Comparison of ENCODE assay signal across 23 mouse cellular contexts in the genomic region with DNA sequence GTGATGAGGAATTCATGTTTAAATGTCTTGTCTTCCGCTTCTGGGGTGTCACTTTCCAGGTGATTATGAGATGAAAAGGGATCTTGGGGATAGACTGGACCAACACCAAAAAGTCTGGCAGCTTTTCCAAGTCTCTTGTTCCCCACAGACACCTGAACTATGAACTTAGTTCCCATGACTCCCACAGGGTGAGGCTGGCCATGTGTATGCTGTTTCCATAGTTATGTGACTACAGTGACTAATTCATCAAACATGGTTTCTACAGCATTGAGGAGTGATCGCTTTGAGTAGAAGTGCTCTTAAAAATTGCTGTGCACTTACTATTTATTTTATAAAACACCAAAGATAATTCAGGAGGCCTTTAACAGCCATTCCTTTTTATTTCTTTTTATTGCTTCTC. TPM values are rescaled to one million over a fixed set of nuclear protein-coding genes. Genes with fewer than 3 reads are reported as not detected.
DNase-seq lines count a peak whose midpoint lies in the region; ATAC-seq and TF ChIP-seq lines count a peak whose summit lies in the region.
"Had no signal": no experiment of that assay in that cellular context is flagged by ENCODE, and none has a peak within 500 bp of the region (broad histone marks: within the 10 kb centered on the region; RNA-seq: fewer than 3 reads in every experiment).

No protein-coding gene starts in this region.

- H3K27me3 ChIP-seq in lung, embryonic 16.5 days (ENCODE audit: control insufficient read depth, insufficient read depth, low read depth, low read length) = no peaks in the 10 kb centered on the region
- no peaks in the 10 kb centered on the region for H3K27me3 ChIP-seq in stomach, embryonic 14.5 days (ENCODE audit: control insufficient read depth, insufficient read depth, low read length)
- H3K27me3 ChIP-seq in midbrain, embryonic 13.5 days = no peaks in the 10 kb centered on the region
- H3K27me3 ChIP-seq: embryonic facial prominence, embryonic 12.5 days; forebrain, embryonic 15.5 days; heart, embryonic 13.5 days; hindbrain, embryonic 15.5 days had no signal

- intact Hi-C loops in gastrocnemius, adult 2 months (cut with DNase I) = no loop called here

- WGBS in lung, embryonic 16.5 days = 63% methylated on average over 2 of the region's 2 CpGs
- WGBS in large intestine, adult 2 months = 43% methylated on average over 2 of the region's 2 CpGs
- 82% methylated on average over 2 of the region's 2 CpGs for WGBS in stomach, embryonic 14.5 days
- WGBS in midbrain, embryonic 13.5 days = 88% methylated on average over 2 of the region's 2 CpGs

- peak; percentile 62 for ATAC-seq in lung, embryonic 16.5 days (ENCODE audit: low read depth)
- 0 out of 2 replicates have a peak, but pooled peaks have one; percentile 63 for ATAC-seq in stomach, embryonic 14.5 days (ENCODE audit: insufficient number of reproducible peaks, insufficient read depth, low FRiP score, low read depth)
- no peak for ATAC-seq in midbrain, embryonic 13.5 days
- ATAC-seq: forebrain, embryonic 15.5 days had no signal

- no peak for TF ChIP-seq CTCF in gastrocnemius, adult 2 months (IDR thresholded peaks at IDR 0.05)

- H3K9ac ChIP-seq in lung, embryonic 16.5 days (ENCODE audit: low read length) = no peak overlapping the region
- H3K9ac ChIP-seq in stomach, embryonic 14.5 days (replicated peaks; ENCODE audit: low read depth, low read length) = no peak overlapping the region
- no peak overlapping the region for H3K9ac ChIP-seq in midbrain, embryonic 13.5 days (replicated peaks)
- H3K9ac ChIP-seq: embryonic facial prominence, embryonic 12.5 days; forebrain, embryonic 15.5 days; heart, embryonic 13.5 days; hindbrain, embryonic 15.5 days had no signal

- no peak for DNase-seq in lung, postnatal 10 days
- peak; percentile 29 for DNase-seq in large intestine, adult 2 months (ENCODE audit: low read depth, low spot score)
- no peak for DNase-seq in cerebellum, postnatal 4 days (ENCODE audit: low spot score in 2 of 2)
- DNase-seq in gastrocnemius, adult 2 months = no peak
- DNase-seq: adrenal gland, adult 2 months; adrenal gland, postnatal 25 days; cerebellum, adult 18-20 months; cerebellum, postnatal 10 days; gastrocnemius, postnatal 36 days; heart, adult 11 months; heart, postnatal 36 days had no signal

- no peaks in the 10 kb centered on the region for H3K9me3 ChIP-seq in lung, embryonic 16.5 days (ENCODE audit: control insufficient read depth, low read length)
- no peaks in the 10 kb centered on the region for H3K9me3 ChIP-seq in stomach, embryonic 14.5 days (ENCODE audit: control insufficient read depth, low read depth, low read length)
- H3K9me3 ChIP-seq in midbrain, embryonic 13.5 days = no peaks in the 10 kb centered on the region
- H3K9me3 ChIP-seq: embryonic facial prominence, embryonic 12.5 days; forebrain, embryonic 15.5 days; heart, embryonic 13.5 days; hindbrain, embryonic 15.5 days had no signal

- no peak overlapping the region for H3K4me2 ChIP-seq in lung, embryonic 16.5 days (ENCODE audit: low read depth, low read length)
- no peak overlapping the region for H3K4me2 ChIP-seq in stomach, embryonic 14.5 days (replicated peaks; ENCODE audit: low read depth, low read length)
- H3K4me2 ChIP-seq in midbrain, embryonic 13.5 days (replicated peaks) = no peak overlapping the region
- H3K4me2 ChIP-seq: embryonic facial prominence, embryonic 12.5 days; forebrain, embryonic 15.5 days; heart, embryonic 13.5 days; hindbrain, embryonic 15.5 days had no signal

- peaks cover 9% of the 10 kb centered on the region; the same call in 1 of the 2 replicates for H3K4me1 ChIP-seq in lung, embryonic 16.5 days (replicated peaks; ENCODE audit: control insufficient read depth, insufficient read depth, low read length)
- H3K4me1 ChIP-seq in stomach, embryonic 14.5 days (ENCODE audit: control insufficient read depth, insufficient read depth, low read length) = no peaks in the 10 kb centered on the region
- no peaks in the 10 kb centered on the region for H3K4me1 ChIP-seq in midbrain, embryonic 13.5 days (replicated peaks)
- H3K4me1 ChIP-seq: embryonic facial prominence, embryonic 12.5 days; forebrain, embryonic 15.5 days; hindbrain, embryonic 15.5 days had no signal

- no peaks in the 10 kb centered on the region for H3K36me3 ChIP-seq in lung, embryonic 16.5 days (ENCODE audit: control insufficient read depth, insufficient read depth, low read length)
- no peaks in the 10 kb centered on the region for H3K36me3 ChIP-seq in stomach, embryonic 14.5 days (ENCODE audit: control insufficient read depth, insufficient read depth, low read length)
- H3K36me3 ChIP-seq in midbrain, embryonic 13.5 days = no peaks in the 10 kb centered on the region
- H3K36me3 ChIP-seq: embryonic facial prominence, embryonic 12.5 days; forebrain, embryonic 15.5 days; heart, embryonic 13.5 days; hindbrain, embryonic 15.5 days had no signal

- no peak overlapping the region for H3K4me3 ChIP-seq in lung, embryonic 16.5 days (ENCODE audit: low read length)
- no peak overlapping the region for H3K4me3 ChIP-seq in stomach, embryonic 14.5 days (ENCODE audit: low read depth, low read length)
- no peak overlapping the region for H3K4me3 ChIP-seq in midbrain, embryonic 13.5 days (replicated peaks)
- H3K4me3 ChIP-seq in gastrocnemius, adult 2 months = no peak overlapping the region
- H3K4me3 ChIP-seq: embryonic facial prominence, embryonic 12.5 days; forebrain, embryonic 15.5 days; heart, embryonic 13.5 days; hindbrain, embryonic 15.5 days had no signal

- H3K27ac ChIP-seq in lung, embryonic 16.5 days (ENCODE audit: low read length) = no peak overlapping the region
- H3K27ac ChIP-seq in stomach, embryonic 14.5 days (ENCODE audit: low read length) = no peak overlapping the region
- H3K27ac ChIP-seq in midbrain, embryonic 13.5 days = no peak overlapping the region
- H3K27ac ChIP-seq in gastrocnemius, adult 2 months = no peak overlapping the region
- H3K27ac ChIP-seq: embryonic facial prominence, embryonic 12.5 days; forebrain, embryonic 15.5 days; heart, embryonic 13.5 days; hindbrain, embryonic 15.5 days had no signal

RNA-seq across cellular contexts. Expression of gene A1bg, which starts 34.1 kb away (rescaled TPM):
- polyA plus RNA-seq in lung, embryonic 16.5 days (2015; fragmentation: Nextera tagmentation; extraction: Ambion mirVana) = not detected in 2 replicates
- polyA plus RNA-seq in large intestine, adult 2 months (2012; rRNA removed) = not detected in 2 replicates
- polyA plus RNA-seq in stomach, embryonic 14.5 days (2014; fragmentation: Nextera tagmentation; extraction: Ambion mirVana) = not detected in 2 replicates
- not detected in 2 replicates for polyA plus RNA-seq in midbrain, embryonic 13.5 days (2015; fragmentation: Nextera tagmentation; extraction: Ambion mirVana)
- not detected for total RNA-seq in gastrocnemius, adult 2 months (2021)
- total RNA-seq: adrenal gland, postnatal 25 days; ES-E14; gastrocnemius, adult 18-20 months; gastrocnemius, postnatal 36 days; heart, postnatal 36 days had no signal
- polyA plus RNA-seq: cortical plate, adult 2 months; embryonic facial prominence, embryonic 12.5 days; forebrain, embryonic 11.5 days; forebrain, embryonic 15.5 days; heart, embryonic 13.5 days; heart, postnatal 0 days; hindbrain, embryonic 15.5 days had no signal

RNA-seq across cellular contexts. Expression of gene Fam84b, which starts 35.1 kb away (rescaled TPM):
- polyA plus RNA-seq in lung, embryonic 16.5 days (2015; fragmentation: Nextera tagmentation; extraction: Ambion mirVana) = 33.0 and 36.1 TPM in 2 replicates
- polyA plus RNA-seq in large intestine, adult 2 months (2012; rRNA removed) = 10.9 and 18.4 TPM in 2 replicates
- 17.0 and 17.6 TPM in 2 replicates for polyA plus RNA-seq in stomach, embryonic 14.5 days (2014; fragmentation: Nextera tagmentation; extraction: Ambion mirVana)
- polyA plus RNA-seq in midbrain, embryonic 13.5 days (2015; fragmentation: Nextera tagmentation; extraction: Ambion mirVana) = 6.3 and 6.5 TPM in 2 replicates
- 1 to 10 TPM; 1.3 to 2.0 TPM for total RNA-seq in gastrocnemius, adult 2 months (2021)
